In the genomic region with DNA sequence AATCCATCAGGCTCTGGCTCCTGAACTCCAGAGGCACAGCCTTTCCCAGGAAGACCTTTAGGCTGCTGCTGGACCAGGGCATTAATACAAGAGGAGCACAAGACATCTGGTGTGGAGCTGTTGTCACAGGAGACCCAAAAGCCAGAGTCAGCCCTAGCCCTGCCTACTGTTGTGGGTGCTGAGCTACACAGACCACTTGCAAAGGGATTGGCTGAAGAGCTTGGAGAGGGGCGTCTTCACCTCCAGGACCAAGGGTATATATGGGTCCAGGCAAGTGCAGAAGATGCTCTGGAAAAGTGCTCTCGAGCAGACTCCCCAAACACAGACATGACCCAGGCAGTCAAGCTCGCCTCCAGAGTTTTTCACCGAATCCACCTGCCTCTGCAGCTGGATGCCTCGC, we compare ENCODE assay signal across 11 mouse cellular contexts. TPM values are rescaled to one million over a fixed set of nuclear protein-coding genes. Genes with fewer than 3 reads are reported as not detected.
DNase-seq lines count a peak whose midpoint lies in the region; ATAC-seq and TF ChIP-seq lines count a peak whose summit lies in the region.
"Had no signal": no experiment of that assay in that cellular context is flagged by ENCODE, and none has a peak within 500 bp of the region (broad histone marks: within the 10 kb centered on the region; RNA-seq: fewer than 3 reads in every experiment).

Gene Cyp27b1 (plus strand): TSS at position 297 of the 400 bp plus-strand sequence.

- H3K36me3 ChIP-seq in heart, embryonic 12.5 days: peaks cover 22% of the 10 kb centered on the region
- peaks cover 22% of the 10 kb centered on the region for H3K36me3 ChIP-seq in megakaryocyte, embryonic 14.5 days (replicated peaks; ENCODE audit: low read length)
- no peaks in the 10 kb centered on the region for H3K36me3 ChIP-seq in hindbrain, postnatal 0 days (ENCODE audit: insufficient read depth, low read length)
- H3K36me3 ChIP-seq in small intestine, adult 2 months (ENCODE audit: control insufficient read depth, insufficient read depth, low read length): no peaks in the 10 kb centered on the region

- no peaks in the 10 kb centered on the region for H3K9me3 ChIP-seq in heart, embryonic 12.5 days (replicated peaks)
- H3K9me3 ChIP-seq in megakaryocyte, embryonic 14.5 days: no peaks in the 10 kb centered on the region
- no peaks in the 10 kb centered on the region for H3K9me3 ChIP-seq in hindbrain, postnatal 0 days (ENCODE audit: low read length)
- H3K9me3 ChIP-seq: forebrain, embryonic 15.5 days had no signal

- H3K4me3 ChIP-seq in heart, embryonic 12.5 days: 0 out of 2 replicates have a peak within 1 kb of the TSS, but pooled peaks have one; percentile 15
- peak within 1 kb of the TSS; percentile 83 for H3K4me3 ChIP-seq in megakaryocyte, embryonic 14.5 days (replicated peaks)
- no peak within 1 kb of the TSS for H3K4me3 ChIP-seq in hindbrain, postnatal 0 days (ENCODE audit: low read length)
- peak within 1 kb of the TSS; percentile 36 for H3K4me3 ChIP-seq in small intestine, adult 2 months (ENCODE audit: low read depth, low read length)
- H3K4me3 ChIP-seq: forebrain, embryonic 15.5 days had no signal

- TF ChIP-seq POLR2A in small intestine, adult 2 months (IDR thresholded peaks at IDR 0.05; ENCODE audit: low read depth, low read length): no peak

- peaks cover 22% of the 10 kb centered on the region for H3K4me1 ChIP-seq in heart, embryonic 12.5 days (replicated peaks)
- peaks cover 55% of the 10 kb centered on the region for H3K4me1 ChIP-seq in megakaryocyte, embryonic 14.5 days
- peaks cover 6% of the 10 kb centered on the region; the same call in 1 of the 2 replicates for H3K4me1 ChIP-seq in hindbrain, postnatal 0 days (ENCODE audit: insufficient read depth, low read length)
- H3K4me1 ChIP-seq in small intestine, adult 2 months (ENCODE audit: control insufficient read depth, insufficient read depth, insufficient read length, low read length): peaks cover 10% of the 10 kb centered on the region

- H3K9ac ChIP-seq in heart, embryonic 12.5 days: no peak within 1 kb of the TSS
- no peak within 1 kb of the TSS for H3K9ac ChIP-seq in hindbrain, postnatal 0 days (replicated peaks; ENCODE audit: low read length)
- H3K9ac ChIP-seq: forebrain, embryonic 15.5 days had no signal

- no peak for DNase-seq in heart, adult 11 months
- DNase-seq in hindbrain, postnatal 0 days (ENCODE audit: low spot score): no peak
- DNase-seq in urinary bladder, postnatal 36 days (ENCODE audit: low spot score in 2 of 2): no peak
- DNase-seq: cerebellum, adult 9-10 months had no signal

- ATAC-seq in heart, embryonic 12.5 days (ENCODE audit: insufficient number of reproducible peaks, low FRiP score): no peak
- no peak for ATAC-seq in megakaryocyte, adult 5-6 weeks (ENCODE audit: poor library complexity, severe bottlenecking)
- ATAC-seq in hindbrain, postnatal 0 days: no peak
- no peak for ATAC-seq in megakaryocyte progenitor cell, adult 5-6 weeks (replicated peaks; ENCODE audit: poor library complexity)
- ATAC-seq: CD4-positive, CD25-positive, alpha-beta regulatory T cell, adult 4 months; forebrain, embryonic 15.5 days had no signal

- peak within 1 kb of the TSS; percentile 42 for H3K4me2 ChIP-seq in heart, embryonic 12.5 days
- H3K4me2 ChIP-seq in hindbrain, postnatal 0 days (ENCODE audit: low read depth, low read length): peak within 1 kb of the TSS; percentile 8; the same call in 1 of the 2 replicates
- H3K4me2 ChIP-seq: forebrain, embryonic 15.5 days had no signal

- WGBS in heart, embryonic 12.5 days: 35% methylated on average over 5 of the region's 5 CpGs
- WGBS in hindbrain, postnatal 0 days: 32% methylated on average over 5 of the region's 5 CpGs
- 48% methylated on average over 5 of the region's 5 CpGs for WGBS in small intestine, adult 2 months

- peaks cover 60% of the 10 kb centered on the region for H3K27me3 ChIP-seq in heart, embryonic 12.5 days (replicated peaks)
- peaks cover 53% of the 10 kb centered on the region for H3K27me3 ChIP-seq in megakaryocyte, embryonic 14.5 days (replicated peaks)
- H3K27me3 ChIP-seq in hindbrain, postnatal 0 days (ENCODE audit: insufficient read depth, low read length): peaks cover 26% of the 10 kb centered on the region; the same call in 1 of the 2 replicates
- peaks cover 31% of the 10 kb centered on the region for H3K27me3 ChIP-seq in small intestine, adult 2 months (ENCODE audit: control insufficient read depth, insufficient read depth, low read length)

- TF ChIP-seq CTCF in hindbrain, postnatal 0 days (IDR thresholded peaks at IDR 0.05; ENCODE audit: low read depth): no peak
- TF ChIP-seq CTCF in small intestine, adult 2 months (IDR thresholded peaks at IDR 0.05; ENCODE audit: extremely low read depth, insufficient read length, insufficient replicate concordance, low read depth, low read length): no peak

- H3K27ac ChIP-seq in heart, embryonic 12.5 days (ENCODE audit: poor library complexity, severe bottlenecking): no peak within 1 kb of the TSS
- H3K27ac ChIP-seq in hindbrain, postnatal 0 days: no peak within 1 kb of the TSS
- no peak within 1 kb of the TSS for H3K27ac ChIP-seq in small intestine, adult 2 months (ENCODE audit: insufficient read depth, low read depth, low read length)
- H3K27ac ChIP-seq: forebrain, embryonic 15.5 days had no signal

RNA-seq across cellular contexts. Expression of gene Cyp27b1, which starts in this region (rescaled TPM):
- 0.18 TPM in 1 of 2 replicates, not detected in the other for polyA plus RNA-seq in heart, embryonic 12.5 days (2016; fragmentation: Nextera tagmentation; extraction: Ambion mirVana)
- 0.15 TPM in 1 of 2 replicates, not detected in the other for polyA plus RNA-seq in megakaryocyte, embryonic 14.5 days (2012; ENCODE audit: insufficient read depth, low replicate concordance)
- not detected in 2 replicates for total RNA-seq in megakaryocyte, adult 5-6 weeks (2015)
- total RNA-seq in megakaryocyte, adult 5-6 weeks (2017): not detected in 2 replicates
- 0.26 and 0.58 TPM in 2 replicates for total RNA-seq in hindbrain, postnatal 0 days (2014; rRNA removed)
- polyA plus RNA-seq in hindbrain, postnatal 0 days (2015; fragmentation: Nextera tagmentation; extraction: Ambion mirVana): not detected in 2 replicates
- 0.22 and 0.29 TPM in 2 replicates for polyA plus RNA-seq in small intestine, adult 2 months (2012; rRNA removed)
- 0.10 TPM in 1 of 2 replicates, not detected in the other for total RNA-seq in megakaryocyte progenitor cell, adult 5-6 weeks (2015)
- total RNA-seq in megakaryocyte progenitor cell, adult 5-6 weeks (2017): 0.30 TPM in 1 of 2 replicates, not detected in the other
